Mouse (Mus musculus): Measurements from ENCODE around the gene Nrm.

DNA sequence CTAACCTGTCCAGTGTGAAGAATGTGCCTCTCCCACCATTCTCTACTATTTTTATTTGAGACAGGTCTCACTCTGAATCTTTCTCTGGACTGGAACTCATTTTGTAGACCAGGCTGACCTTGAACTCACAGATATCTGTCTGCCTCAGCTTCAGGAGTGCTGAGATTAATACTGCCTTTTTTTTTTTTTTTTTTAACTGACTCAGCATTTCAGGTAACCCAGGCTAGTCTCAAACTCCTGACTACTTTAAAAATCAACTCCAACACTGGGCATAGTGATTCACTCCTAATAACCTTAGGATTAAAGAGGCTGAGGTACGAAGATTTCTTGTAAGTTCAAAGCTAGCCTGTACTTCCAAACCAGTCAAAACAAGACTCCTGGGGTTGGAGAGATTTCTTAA, 44.5 kb downstream of the Nrm start:
- TF ChIP-seq GATA1 (IDR thresholded peaks at IDR 0.05; ENCODE audit: low read length) (no peak), TAL1 (IDR thresholded peaks at IDR 0.05; ENCODE audit: low read length) (no peak)
